Mouse (Mus musculus) limb, embryonic 13.5 days (tissue): ENCODE results near the gene Bivm. TPM values are rescaled to one million over a fixed set of nuclear protein-coding genes. Genes with fewer than 3 reads are reported as not detected.

Experiments
- ATAC-seq: fragments of 200-750 bp; cut with Nextera tagmentation; 2 replicates; pipeline ENCODE4 v1.8.0; 2017; ENCODE audit warnings: low read depth, moderate number of reproducible peaks, moderate TSS enrichment; ENCODE audit not compliant: low FRiP score
- H3K27ac ChIP-seq: fragments of 300-500 bp; sonication (generic); 2 replicates; pipeline ENCODE4 v1.5.1; 2015; ENCODE audit warnings: inconsistent platforms, mild to moderate bottlenecking, moderate library complexity
- H3K27me3 ChIP-seq: fragments of 300-500 bp; sonication (generic); 2 replicates; pipeline ENCODE4 v1.6.1; 2015; ENCODE audit warnings: mild to moderate bottlenecking, inconsistent platforms
- H3K36me3 ChIP-seq: fragments of 300-500 bp; sonication (generic); 2 replicates; pipeline ENCODE4 v1.6.1; 2015; ENCODE audit warnings: inconsistent platforms, mild to moderate bottlenecking, moderate library complexity
- H3K4me1 ChIP-seq: fragments of 300-500 bp; sonication (generic); 2 replicates; pipeline ENCODE4 v1.6.1; 2015; ENCODE audit warnings: inconsistent platforms
- H3K4me2 ChIP-seq: fragments of 300-500 bp; sonication (generic); replicated peaks from 2 replicates; pipeline ENCODE4 v1.6.1; 2015; ENCODE audit warnings: inconsistent platforms, mild to moderate bottlenecking, moderate library complexity
- H3K4me3 ChIP-seq: fragments of 300-500 bp; sonication (generic); 2 replicates; pipeline ENCODE4 v1.5.1; 2015; ENCODE audit warnings: moderate library complexity, mild to moderate bottlenecking, inconsistent platforms
- H3K9ac ChIP-seq: fragments of 300-500 bp; sonication (generic); 2 replicates; pipeline ENCODE4 v1.6.1; 2015; ENCODE audit warnings: mild to moderate bottlenecking, inconsistent platforms
- H3K9me3 ChIP-seq: fragments of 300-500 bp; sonication (generic); 2 replicates; pipeline ENCODE4 v1.6.1; 2016; ENCODE audit warnings: inconsistent platforms
- WGBS: fragments of 180-500 bp; shearing (Covaris S2); methylation state at CpG from one replicate; pipeline ENCODE4 v1.1.7; 2015; 5-methylcytosine and 5-hydroxymethylcytosine counted together
- polyA plus RNA-seq: library from polyadenylated mRNA; unstranded; fragments of >200 nt; fragmentation: Nextera tagmentation; extraction: Ambion mirVana; gene quantifications from 2 replicates; pipeline ENCODE4 v1.2.1, GENCODE M21; 2015

Bivm gene
- polyA plus RNA-seq, 1 experiment from 2014 or later, result 22.8 TPM

- Histone ChIP-seq H3K4me2 (no peak overlapping the region), H3K9ac (no peak overlapping the region), H3K27me3 (no peaks in the 10 kb centered on the region), H3K4me1 (peaks cover 4% of the 10 kb centered on the region; the same call in 1 of the 2 replicates), H3K36me3 (peaks cover 50% of the 10 kb centered on the region), H3K4me3 (no peak overlapping the region), H3K27ac (no peak overlapping the region), H3K9me3 (no peaks in the 10 kb centered on the region)
- 89% methylated on average over 5 of the region's 5 CpGs for WGBS
- ATAC-seq, result no peak
These were observed 24.0 kb downstream of the Bivm start for GRCm38 (mm10) chr1:44142747-44143146.

GRCm38 (mm10) chr1:44147563-44148381 is 29.0 kb downstream of the Bivm start, which contains the start of gene Ercc5:
Gene Ercc5, plus strand, starts transcription at chr1:44147744.
- Histone ChIP-seq H3K27me3 (no peaks in the 10 kb centered on the region), H3K4me3 (peak within 1 kb of the TSS; percentile 87), H3K36me3 (peaks cover 20% of the 10 kb centered on the region), H3K4me2 (peak within 1 kb of the TSS; percentile 70), H3K9ac (peak within 1 kb of the TSS; percentile 93), H3K9me3 (no peaks in the 10 kb centered on the region), H3K4me1 (peaks cover 11% of the 10 kb centered on the region; the same call in 1 of the 2 replicates), H3K27ac (peak within 1 kb of the TSS; percentile 96)
- under 1% methylated on average over 66 of the region's 66 CpGs for WGBS
- ATAC-seq, result peak; percentile 97

- H3K9me3 ChIP-seq, result no peaks in the 10 kb centered on the region
- peaks cover 15% of the 10 kb centered on the region for H3K36me3 ChIP-seq
- H3K4me2 ChIP-seq, result peak overlapping the region; percentile 70
- H3K4me3 ChIP-seq, result peak overlapping the region; percentile 87
- peak overlapping the region; percentile 93 for H3K9ac ChIP-seq
- ATAC-seq, result no peak
- H3K27me3 ChIP-seq, result no peaks in the 10 kb centered on the region
- peaks cover 11% of the 10 kb centered on the region; the same call in 1 of the 2 replicates for H3K4me1 ChIP-seq
- no peak overlapping the region; the same call in 1 of the 2 replicates for H3K27ac ChIP-seq
- WGBS, result 24% methylated on average over 6 of the region's 6 CpGs
These were observed 29.9 kb downstream of the Bivm start for GRCm38 (mm10) chr1:44148706-44149105.

GRCm38 (mm10) chr1:44155287-44155686 is 36.5 kb downstream of the Bivm start:
- Histone ChIP-seq H3K27ac (no peak overlapping the region), H3K4me1 (no peaks in the 10 kb centered on the region), H3K27me3 (no peaks in the 10 kb centered on the region), H3K36me3 (peaks cover 30% of the 10 kb centered on the region), H3K9ac (no peak overlapping the region), H3K4me3 (no peak overlapping the region), H3K9me3 (no peaks in the 10 kb centered on the region), H3K4me2 (no peak overlapping the region)
- ATAC-seq, result no peak
- WGBS, result 95% methylated on average over 4 of the region's 4 CpGs

- no peak for ATAC-seq
- Histone ChIP-seq H3K36me3 (peaks cover 50% of the 10 kb centered on the region), H3K4me2 (no peak overlapping the region), H3K9me3 (no peaks in the 10 kb centered on the region), H3K27ac (no peak overlapping the region), H3K4me3 (no peak overlapping the region), H3K9ac (no peak overlapping the region), H3K4me1 (no peaks in the 10 kb centered on the region), H3K27me3 (no peaks in the 10 kb centered on the region)
- 83% methylated on average over 6 of the region's 6 CpGs for WGBS
These were observed 39.6 kb downstream of the Bivm start for GRCm38 (mm10) chr1:44158317-44158716.

DNA sequence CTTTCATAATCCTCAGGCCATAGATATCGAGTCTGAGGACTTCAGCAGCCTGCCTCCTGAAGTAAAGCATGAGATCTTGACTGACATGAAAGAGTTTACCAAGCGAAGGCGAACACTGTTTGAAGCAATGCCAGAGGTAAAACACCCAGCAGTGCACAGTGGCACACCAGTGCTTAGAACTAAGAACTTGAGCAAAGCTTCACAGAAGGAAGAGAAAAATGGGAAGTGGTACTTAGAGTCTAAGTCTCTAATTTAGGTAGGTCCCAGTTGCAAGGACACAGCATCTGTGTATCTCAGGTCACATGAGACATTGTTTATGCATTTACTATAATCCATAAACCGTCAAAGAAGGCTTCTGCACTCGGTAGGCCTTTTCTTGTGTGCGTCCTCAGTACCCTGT is 43.1 kb downstream of the Bivm start:
- Histone ChIP-seq H3K4me1 (no peaks in the 10 kb centered on the region), H3K27ac (no peak overlapping the region), H3K9ac (no peak overlapping the region), H3K4me2 (no peak overlapping the region), H3K36me3 (peaks cover 76% of the 10 kb centered on the region), H3K9me3 (no peaks in the 10 kb centered on the region), H3K27me3 (no peaks in the 10 kb centered on the region), H3K4me3 (no peak overlapping the region)
- ATAC-seq, result no peak
- WGBS, result 97% methylated on average over 6 of the region's 6 CpGs

- Histone ChIP-seq H3K4me1 (no peaks in the 10 kb centered on the region), H3K9ac (no peak overlapping the region), H3K9me3 (no peaks in the 10 kb centered on the region), H3K27me3 (no peaks in the 10 kb centered on the region), H3K4me2 (no peak overlapping the region), H3K36me3 (peaks cover 82% of the 10 kb centered on the region), H3K27ac (no peak overlapping the region), H3K4me3 (no peak overlapping the region)
- ATAC-seq, result no peak
- 94% methylated on average over 5 of the region's 5 CpGs for WGBS
These were observed 43.6 kb downstream of the Bivm start for GRCm38 (mm10) chr1:44162389-44162788.

DNA sequence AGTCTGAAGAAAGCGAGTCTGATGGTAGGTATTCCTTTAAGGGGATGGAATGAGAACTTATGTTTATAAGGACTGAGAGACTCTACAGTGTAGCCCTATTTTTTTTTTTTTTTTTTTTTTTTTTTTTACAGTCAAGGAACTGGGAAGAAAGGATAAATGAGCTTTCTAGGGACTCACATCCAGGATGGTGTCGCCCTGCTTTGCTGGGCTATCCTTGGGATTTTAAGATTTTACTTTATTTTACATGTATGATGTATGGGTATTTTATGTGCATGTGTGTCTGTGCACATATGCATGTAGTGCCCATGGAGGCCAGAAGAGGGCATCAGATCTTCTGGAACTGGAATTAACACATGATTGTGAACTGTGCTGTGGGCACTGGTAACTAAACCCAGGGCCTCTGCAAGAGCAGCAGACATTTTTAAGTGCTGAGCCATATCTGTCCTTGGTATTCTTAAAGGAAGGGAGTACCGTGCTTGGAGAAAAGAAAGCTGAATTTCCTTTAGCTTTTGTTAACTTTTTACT is 49.2 kb downstream of the Bivm start:
- no peak overlapping the region for H3K9ac ChIP-seq
- WGBS, result 95% methylated on average over 3 of the region's 3 CpGs
- peaks cover 81% of the 10 kb centered on the region for H3K36me3 ChIP-seq
- no peak overlapping the region for H3K4me2 ChIP-seq
- H3K9me3 ChIP-seq, result peaks cover 10% of the 10 kb centered on the region
- H3K27me3 ChIP-seq, result no peaks in the 10 kb centered on the region
- ATAC-seq, result no peak
- H3K4me3 ChIP-seq, result no peak overlapping the region
- no peaks in the 10 kb centered on the region for H3K4me1 ChIP-seq
- H3K27ac ChIP-seq, result no peak overlapping the region

DNA sequence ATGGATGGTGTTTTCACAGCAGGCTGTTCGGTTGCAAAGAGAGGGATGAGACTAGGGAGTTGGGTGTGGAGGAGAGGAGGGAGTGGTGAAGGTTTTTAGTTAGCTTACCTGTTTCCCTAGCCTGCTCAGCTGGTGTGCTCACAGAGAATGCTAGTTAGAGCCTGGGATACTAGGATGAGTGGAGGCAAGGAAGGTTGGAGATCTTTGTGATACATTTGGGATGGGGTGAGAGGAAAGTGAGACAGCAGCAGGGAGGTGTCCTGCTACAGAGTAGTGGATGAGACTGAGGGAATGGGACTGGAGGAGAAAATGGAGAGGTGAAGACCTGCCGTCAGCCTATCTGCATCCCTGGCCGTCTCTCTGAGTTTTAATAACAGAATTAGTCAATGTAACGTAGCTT is 53.9 kb downstream of the Bivm start:
- H3K4me1 ChIP-seq, result no peaks in the 10 kb centered on the region
- no peak overlapping the region for H3K9ac ChIP-seq
- no peak overlapping the region for H3K4me2 ChIP-seq
- 95% methylated on average over 4 of the region's 4 CpGs for WGBS
- H3K9me3 ChIP-seq, result peaks cover 11% of the 10 kb centered on the region
- peaks cover 87% of the 10 kb centered on the region for H3K36me3 ChIP-seq
- no peak overlapping the region for H3K27ac ChIP-seq
- ATAC-seq, result no peak
- H3K27me3 ChIP-seq, result no peaks in the 10 kb centered on the region
- H3K4me3 ChIP-seq, result no peak overlapping the region

GRCm38 (mm10) chr1:44173903-44174302 is 55.1 kb downstream of the Bivm start:
- no peaks in the 10 kb centered on the region for H3K4me1 ChIP-seq
- ATAC-seq, result no peak
- no peak overlapping the region for H3K9ac ChIP-seq
- peaks cover 84% of the 10 kb centered on the region for H3K36me3 ChIP-seq
- H3K27ac ChIP-seq, result no peak overlapping the region
- H3K4me3 ChIP-seq, result no peak overlapping the region
- H3K9me3 ChIP-seq, result peaks cover 11% of the 10 kb centered on the region
- 83% methylated on average over 8 of the region's 8 CpGs for WGBS
- H3K4me2 ChIP-seq, result no peak overlapping the region
- no peaks in the 10 kb centered on the region for H3K27me3 ChIP-seq

- Histone ChIP-seq H3K9me3 (no peaks in the 10 kb centered on the region), H3K4me2 (no peak overlapping the region), H3K4me1 (no peaks in the 10 kb centered on the region), H3K4me3 (no peak overlapping the region), H3K36me3 (peaks cover 75% of the 10 kb centered on the region), H3K9ac (no peak overlapping the region), H3K27me3 (no peaks in the 10 kb centered on the region), H3K27ac (no peak overlapping the region)
- no peak for ATAC-seq
- WGBS, result 94% methylated on average over 5 of the region's 5 CpGs
These were observed 59.3 kb downstream of the Bivm start for GRCm38 (mm10) chr1:44178086-44178485.

DNA sequence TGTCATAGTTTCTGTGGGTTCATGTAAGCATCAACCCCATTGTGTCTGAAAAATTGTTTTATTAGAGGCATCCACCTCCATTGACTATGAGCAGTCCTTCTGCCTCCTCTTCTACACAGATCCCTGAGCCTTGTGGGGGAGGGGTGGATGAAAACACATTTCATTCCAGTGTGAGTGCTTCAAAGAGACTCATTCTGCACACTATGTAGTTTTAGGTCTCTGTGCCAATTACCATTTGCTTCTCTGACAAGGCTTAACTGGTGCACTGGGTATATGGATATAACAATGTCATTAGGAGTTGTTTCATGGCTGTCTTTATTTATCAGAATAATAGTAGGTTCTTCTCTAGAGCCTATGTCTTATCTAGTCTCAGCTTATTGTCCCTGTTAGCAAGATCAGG is 67.6 kb downstream of the Bivm start:
- Histone ChIP-seq H3K9me3 (no peaks in the 10 kb centered on the region), H3K4me3 (no peak overlapping the region), H3K4me2 (no peak overlapping the region), H3K27ac (no peak overlapping the region), H3K36me3 (peaks cover 11% of the 10 kb centered on the region), H3K4me1 (no peaks in the 10 kb centered on the region), H3K27me3 (no peaks in the 10 kb centered on the region), H3K9ac (no peak overlapping the region)
- no peak for ATAC-seq
